Mouse (Mus musculus) lung, adult 2 months (tissue): ENCODE results near the gene Pla2g4d. TPM values are rescaled to one million over a fixed set of nuclear protein-coding genes. Genes with fewer than 3 reads are reported as not detected.

Experiments
- DNase-seq: peaks from one replicate; pipeline ENCODE4 v3.0.0; 2022
- H3K4me1 ChIP-seq: fragments of 200-500 bp; 2 replicates; pipeline ENCODE4 v1.6.1; 2011; ENCODE audit warnings: low read length; ENCODE audit not compliant: control insufficient read depth, insufficient read depth
- H3K4me3 ChIP-seq: fragments of 200-500 bp; replicated peaks from 2 replicates; pipeline ENCODE3; 2011; ENCODE audit warnings: low read depth, mild to moderate bottlenecking, control low read depth, low read length; ENCODE audit errors: extremely low read depth
- CTCF ChIP-seq: fragments of 200-500 bp; IDR thresholded peaks from 2 replicates; pipeline ENCODE4 v1.5.1; 2011; ENCODE audit warnings: mild to moderate bottlenecking, low read length, control low read depth; ENCODE audit not compliant: insufficient read depth
- POLR2A ChIP-seq: fragments of 200-500 bp; IDR thresholded peaks from 2 replicates; pipeline ENCODE4 v1.6.1; 2011; ENCODE audit warnings: low read depth, mild to moderate bottlenecking, control low read depth, low read length, borderline replicate concordance; ENCODE audit errors: extremely low read depth
- WGBS: fragments of 180-500 bp; shearing (Covaris S2); methylation state at CpG from one replicate; pipeline ENCODE4 v1.1.7; 2018; 5-methylcytosine and 5-hydroxymethylcytosine counted together
- polyA plus RNA-seq: library from polyadenylated mRNA; depleted of rRNA; stranded (reverse); fragments of >200 nt; gene quantifications from 2 replicates; pipeline ENCODE4 v1.2.3, GENCODE M21; 2012; rRNA removed

Gene Pla2g4d
- polyA plus RNA-seq: 2.2 TPM in 1 of 2 replicates, not detected in the other

GRCm38 (mm10) chr2:120288995-120289394 lies at the start of gene Pla2g4d:
TSS of gene Pla2g4d (minus strand) at chr2:120289197.
- TF ChIP-seq POLR2A (no peak), CTCF (no peak)
- Histone ChIP-seq H3K4me3 (no peak within 1 kb of the TSS), H3K4me1 (no peaks in the 10 kb centered on the region)
- 59% methylated on average over 5 of the region's 5 CpGs for WGBS
- no peak for DNase-seq

GRCm38 (mm10) chr2:120337886-120338285 lies 48.9 kb upstream of the Pla2g4d start:
- H3K4me3 ChIP-seq: no peak overlapping the region
- WGBS: 50% methylated on average over 2 of the region's 2 CpGs
- no peak for DNase-seq
- TF ChIP-seq POLR2A: no peak
- TF ChIP-seq CTCF: no peak
- no peaks in the 10 kb centered on the region for H3K4me1 ChIP-seq

- Histone ChIP-seq H3K4me1 (no peaks in the 10 kb centered on the region), H3K4me3 (no peak overlapping the region)
- no peak for DNase-seq
- no peak for TF ChIP-seq POLR2A
- TF ChIP-seq CTCF: no peak
- 85% methylated on average over 4 of the region's 4 CpGs for WGBS
These were observed 42.6 kb upstream of the Pla2g4d start for GRCm38 (mm10) chr2:120331575-120331974.

GRCm38 (mm10) chr2:120315077-120315476 lies 26.1 kb upstream of the Pla2g4d start:
- no peak for DNase-seq
- H3K4me1 ChIP-seq: peaks cover 3% of the 10 kb centered on the region

GRCm38 (mm10) chr2:120314487-120314886 lies 25.5 kb upstream of the Pla2g4d start:
- TF ChIP-seq POLR2A (no peak), CTCF (no peak)
- DNase-seq: no peak
- 70% methylated on average over 4 of the region's 4 CpGs for WGBS
- Histone ChIP-seq H3K4me1 (peaks cover 3% of the 10 kb centered on the region), H3K4me3 (no peak overlapping the region)

More at GRCm38 (mm10) chr2:120315077-120315476, 26.1 kb upstream of the Pla2g4d start:
- TF ChIP-seq CTCF (no peak), POLR2A (no peak)
- 71% methylated on average over 4 of the region's 4 CpGs for WGBS
- no peak overlapping the region for H3K4me3 ChIP-seq

- Histone ChIP-seq H3K4me3 (no peak within 1 kb of the TSS), H3K4me1 (peaks cover 3% of the 10 kb centered on the region)
- 34% methylated on average over 3 of the region's 3 CpGs for WGBS
- DNase-seq: peak; percentile 41
- no peak for TF ChIP-seq POLR2A
- no peak for TF ChIP-seq CTCF
These were observed 25.0 kb upstream of the Pla2g4d start, which contains the start of gene Pla2g4f for GRCm38 (mm10) chr2:120313976-120314375. TSS of gene Pla2g4f (minus strand) at chr2:120314165.

GRCm38 (mm10) chr2:120312276-120312825 lies 23.4 kb upstream of the Pla2g4d start:
- WGBS: 63% methylated on average over 7 of the region's 7 CpGs
- DNase-seq: peak; percentile 16
- H3K4me1 ChIP-seq: peaks cover 3% of the 10 kb centered on the region

GRCm38 (mm10) chr2:120304113-120304512 lies 15.1 kb upstream of the Pla2g4d start:
- TF ChIP-seq POLR2A (no peak), CTCF (no peak)
- Histone ChIP-seq H3K4me3 (no peak overlapping the region), H3K4me1 (no peaks in the 10 kb centered on the region)
- WGBS: 15% methylated on average over 3 of the region's 3 CpGs
- no peak for DNase-seq

More at GRCm38 (mm10) chr2:120312276-120312825, 23.4 kb upstream of the Pla2g4d start:
- no peak overlapping the region for H3K4me3 ChIP-seq
- TF ChIP-seq POLR2A (no peak), CTCF (no peak)

- DNase-seq: no peak
- 90% methylated on average over 6 of the region's 6 CpGs for WGBS
- H3K4me3 ChIP-seq: no peak overlapping the region
- H3K4me1 ChIP-seq: no peaks in the 10 kb centered on the region
- TF ChIP-seq CTCF (no peak), POLR2A (no peak)
These were observed 12.1 kb upstream of the Pla2g4d start for GRCm38 (mm10) chr2:120301076-120301475.

- H3K4me3 ChIP-seq: no peak overlapping the region
- DNase-seq: no peak
- WGBS: 74% methylated on average over 4 of the region's 4 CpGs
- no peaks in the 10 kb centered on the region for H3K4me1 ChIP-seq
- TF ChIP-seq POLR2A (no peak), CTCF (no peak)
These were observed 10.9 kb upstream of the Pla2g4d start for GRCm38 (mm10) chr2:120299866-120300265.

- no peaks in the 10 kb centered on the region for H3K4me1 ChIP-seq
- H3K4me3 ChIP-seq: no peak overlapping the region
- no peak for TF ChIP-seq POLR2A
- TF ChIP-seq CTCF: no peak
- 15% methylated on average over 2 of the region's 2 CpGs for WGBS
- no peak for DNase-seq
These were observed 7.2 kb upstream of the Pla2g4d start for GRCm38 (mm10) chr2:120296160-120296559.
